Mouse (Mus musculus) ES-E14 (cell line): Measurements from ENCODE around the gene Fam240a.

ENCODE experiments used
- CHD2 ChIP-seq: IDR thresholded peaks from 2 replicates; pipeline ENCODE4 v1.6.1; 2014; ENCODE audit warnings: mild to moderate bottlenecking, low read depth, low read length, inconsistent platforms
- HCFC1 ChIP-seq: IDR thresholded peaks from 2 replicates; pipeline ENCODE4 v1.6.1; 2012; ENCODE audit warnings: low read length, inconsistent platforms, borderline replicate concordance; ENCODE audit not compliant: insufficient read depth
- MAFK ChIP-seq: IDR thresholded peaks from 2 replicates; pipeline ENCODE4 v1.6.1; 2014; ENCODE audit warnings: mild to moderate bottlenecking, low read depth, low read length, inconsistent platforms; ENCODE audit not compliant: insufficient read depth
- ZC3H11A ChIP-seq: IDR thresholded peaks from 2 replicates; pipeline ENCODE4 v1.6.1; 2012; ENCODE audit warnings: low read depth, mild to moderate bottlenecking, inconsistent platforms, low read length, borderline replicate concordance
- ZNF384 ChIP-seq: IDR thresholded peaks from 2 replicates; pipeline ENCODE4 v1.6.1; 2012; ENCODE audit warnings: low read depth, low read length, inconsistent platforms

GRCm38 (mm10) chr9:110880772-110881171 is 35.9 kb downstream of the Fam240a start:
- TF ChIP-seq CHD2 (no peak), ZNF384 (no peak), MAFK (no peak), HCFC1 (no peak), ZC3H11A (no peak)
